Mouse (Mus musculus): ENCODE data around the gene Kmt2c.

DNA sequence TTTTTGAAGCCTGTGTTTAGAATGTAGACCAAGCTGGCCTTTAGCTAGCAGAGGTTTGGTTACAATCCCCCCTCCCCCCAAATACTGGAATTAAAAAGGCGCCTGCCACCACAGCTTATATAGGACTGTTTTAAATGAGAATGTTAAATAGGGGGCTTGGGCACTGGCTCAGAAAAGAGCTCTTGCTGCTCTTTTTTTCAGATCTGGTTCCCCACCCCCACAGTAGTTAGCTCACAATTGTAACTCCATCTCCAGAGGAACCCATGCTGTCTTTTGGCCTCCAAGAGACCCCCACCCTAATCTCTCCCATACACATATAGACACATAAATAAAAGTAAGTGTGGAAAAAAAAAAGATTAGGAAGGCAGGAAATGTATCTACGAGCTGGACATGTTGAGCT lies 37.9 kb upstream of the Kmt2c start:
- TF ChIP-seq CTCF (IDR thresholded peaks at IDR 0.05; ENCODE audit: borderline replicate concordance, insufficient read depth, low read depth, low read length) (no peak), POLR2A (IDR thresholded peaks at IDR 0.05; ENCODE audit: borderline replicate concordance, insufficient read depth, low read length) (no peak)

Data from cerebellum, adult 2 months (tissue).